Mouse (Mus musculus): ENCODE results near the gene Erf.

DNA sequence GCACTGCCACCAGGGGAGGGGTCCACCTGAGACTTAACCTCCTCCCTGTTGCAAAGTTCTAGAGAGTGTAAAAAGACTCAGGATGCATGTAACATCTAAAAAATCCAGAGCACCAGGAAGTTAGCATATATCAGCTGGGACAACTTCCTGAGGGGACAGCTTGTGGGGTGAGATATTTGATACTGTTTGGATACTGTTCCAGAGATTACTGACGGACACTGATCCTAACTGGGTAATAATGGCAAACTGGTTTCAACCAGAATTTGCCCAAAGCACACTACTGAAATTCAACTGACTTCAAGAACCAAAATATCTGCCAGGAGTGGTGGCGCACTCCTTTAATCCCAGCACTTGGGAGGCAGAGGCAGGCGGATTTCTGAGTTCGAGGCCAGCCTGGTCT, 43.9 kb upstream of the Erf start:
- TF ChIP-seq CTCF (IDR thresholded peaks at IDR 0.05), result no peak
- no peak for TF ChIP-seq EP300 (IDR thresholded peaks at IDR 0.05)
